Mouse (Mus musculus) frontal cortex, postnatal 10 days (tissue): Measurements from ENCODE around the gene 9130008F23Rik.

Experiments used
- DNase-seq, 2 experiments: peaks; one replicate each; pipeline ENCODE4 v3.0.0; 2022; ENCODE audit warnings: low spot score in 2 of 2, mixed read lengths in 1 of 2

Gene 9130008F23Rik

GRCm38 (mm10) chr17:40879924-40880691 is at the start of gene 9130008F23Rik:
9130008F23Rik (minus strand) TSS chr17:40880559.
- DNase-seq, result peak in 1 of 2 experiments; percentile 12

GRCm38 (mm10) chr17:40915499-40915898 is 35.1 kb upstream of the 9130008F23Rik start:
- DNase-seq, result no peak

- DNase-seq, result no peak
These were observed 33.9 kb upstream of the 9130008F23Rik start, which contains the start of gene Glyatl3 for GRCm38 (mm10) chr17:40914250-40914649. Glyatl3 (minus strand) TSS chr17:40914350.

- DNase-seq, result no peak
These were observed 24.4 kb upstream of the 9130008F23Rik start for GRCm38 (mm10) chr17:40904721-40905154.

GRCm38 (mm10) chr17:40904056-40904597 is 23.8 kb upstream of the 9130008F23Rik start:
- DNase-seq, result no peak

GRCm38 (mm10) chr17:40903345-40903744 is 23.0 kb upstream of the 9130008F23Rik start:
- no peak for DNase-seq

GRCm38 (mm10) chr17:40899783-40900363 is 19.5 kb upstream of the 9130008F23Rik start:
- no peak for DNase-seq

- no peak for DNase-seq
These were observed 16.5 kb upstream of the 9130008F23Rik start for GRCm38 (mm10) chr17:40896863-40897262.

- DNase-seq, result no peak
These were observed 7.6 kb upstream of the 9130008F23Rik start for GRCm38 (mm10) chr17:40887849-40888536.

GRCm38 (mm10) chr17:40885155-40885554 is 4.8 kb upstream of the 9130008F23Rik start:
- DNase-seq, result no peak

- no peak for DNase-seq
These were observed 1.8 kb upstream of the 9130008F23Rik start for GRCm38 (mm10) chr17:40882172-40882571.

- no peak for DNase-seq
These were observed 833 bp downstream of the 9130008F23Rik start for GRCm38 (mm10) chr17:40879528-40879923.

- DNase-seq, result no peak
These were observed 2.6 kb downstream of the 9130008F23Rik start for GRCm38 (mm10) chr17:40877741-40878140.

- DNase-seq, result no peak
These were observed 4.8 kb downstream of the 9130008F23Rik start for GRCm38 (mm10) chr17:40875568-40875967.

- no peak for DNase-seq
These were observed 5.7 kb downstream of the 9130008F23Rik start for GRCm38 (mm10) chr17:40874701-40875100.

GRCm38 (mm10) chr17:40873582-40874011 is 6.8 kb downstream of the 9130008F23Rik start:
- DNase-seq, result no peak

GRCm38 (mm10) chr17:40872626-40873025 is 7.7 kb downstream of the 9130008F23Rik start:
- DNase-seq, result no peak

GRCm38 (mm10) chr17:40868952-40869747 is 11.2 kb downstream of the 9130008F23Rik start:
- no peak for DNase-seq

GRCm38 (mm10) chr17:40855065-40855464 is 25.3 kb downstream of the 9130008F23Rik start:
- no peak for DNase-seq

GRCm38 (mm10) chr17:40837308-40837707 is 43.1 kb downstream of the 9130008F23Rik start:
- DNase-seq, result no peak

- DNase-seq, result no peak
These were observed 48.5 kb downstream of the 9130008F23Rik start for GRCm38 (mm10) chr17:40831870-40832269.
